Mouse (Mus musculus): ENCODE results near the gene Pcdh15.

DNA sequence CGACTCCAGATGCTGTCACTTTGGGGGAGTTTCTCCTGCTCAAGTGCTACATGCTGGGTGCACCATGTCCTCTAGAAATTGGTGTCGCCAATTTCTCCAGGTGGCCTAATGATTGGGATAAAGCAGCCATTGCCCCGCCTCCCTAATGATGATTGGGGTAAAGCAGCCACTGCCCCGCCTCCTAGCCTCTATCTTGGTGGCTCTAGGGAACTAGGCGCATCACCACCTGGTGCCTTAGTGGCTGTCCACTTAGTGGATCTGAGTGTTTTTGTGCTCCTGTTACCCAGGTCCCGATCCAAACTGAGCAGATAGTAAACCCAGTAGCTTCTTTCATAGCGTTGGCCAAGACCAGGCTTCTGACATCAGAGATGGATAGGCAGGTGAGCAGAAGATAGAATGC lies 2.0 kb upstream of the Pcdh15 start:
- TF ChIP-seq REST (IDR thresholded peaks at IDR 0.05; ENCODE audit: insufficient read depth, insufficient read length), result no peak
- TF ChIP-seq POLR2A (IDR thresholded peaks at IDR 0.05; ENCODE audit: insufficient read length, low read depth), result no peak
